Mouse (Mus musculus) 3134 (cell line): ENCODE measurements around the gene Ccl20.

Source experiments
- DNase-seq: peaks from one replicate; pipeline ENCODE4 v3.0.0-alpha.2; 2011; ENCODE audit warnings: low spot score; ENCODE audit not compliant: insufficient read length; ENCODE audit errors: extremely low read depth

The Ccl20 gene

DNA sequence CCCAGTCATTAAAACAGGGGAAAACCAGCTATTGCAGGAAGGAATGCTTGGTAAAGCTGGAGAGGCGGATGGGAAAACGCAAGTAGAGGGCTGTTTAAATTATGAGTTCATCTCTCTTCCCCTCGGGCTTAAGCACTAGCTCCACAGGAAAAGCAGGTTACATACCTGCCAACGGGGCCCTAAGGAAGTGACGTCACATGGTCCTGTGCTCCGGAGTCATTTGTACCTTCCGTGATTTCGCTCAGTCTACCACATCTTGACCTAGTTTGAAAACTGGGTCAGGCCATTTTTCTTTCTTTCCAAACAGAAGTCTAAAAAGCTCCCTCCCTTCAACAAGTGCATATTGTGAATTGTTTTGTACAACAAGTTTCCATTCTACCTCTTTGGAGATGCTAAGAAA is 21.3 kb downstream of the Ccl20 start:
- no peak for DNase-seq

DNA sequence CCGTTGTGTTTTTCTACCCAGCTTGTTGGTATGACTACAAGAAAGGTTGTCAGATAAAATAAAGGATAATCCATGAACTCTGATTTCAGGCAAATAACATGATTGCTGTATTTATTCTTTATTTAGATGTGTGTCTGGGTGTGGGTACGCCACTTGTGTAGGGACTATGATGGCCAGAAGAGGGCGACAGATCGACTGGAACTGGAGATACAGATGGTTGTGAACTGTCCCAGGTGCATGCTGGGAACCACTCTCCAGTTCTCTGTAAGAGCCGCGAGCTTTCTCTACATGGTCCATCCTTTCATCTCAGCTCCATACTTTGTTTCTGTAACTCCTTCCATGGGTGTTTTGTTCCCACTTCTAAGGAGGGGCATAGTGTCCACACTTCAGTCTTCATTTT is 22.2 kb downstream of the Ccl20 start:
- DNase-seq: no peak

DNA sequence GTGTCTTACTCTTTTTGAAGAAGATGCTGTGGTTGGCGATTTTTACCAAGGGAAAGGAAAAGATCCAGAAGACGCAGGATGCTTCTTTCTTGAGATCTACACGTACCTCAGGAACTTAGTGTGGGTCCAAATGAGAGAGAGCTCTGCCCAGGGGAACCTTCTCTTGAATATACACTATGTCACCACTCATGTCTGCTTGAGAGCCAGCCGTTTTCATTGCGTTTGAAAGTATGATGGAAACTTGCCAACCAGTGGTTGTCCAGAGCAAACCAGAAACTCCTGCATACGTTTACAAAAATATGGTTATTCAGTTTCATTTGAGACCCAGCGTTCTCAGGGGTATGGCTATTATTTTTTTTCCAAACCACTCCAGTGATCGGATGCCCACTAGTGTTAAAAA is 24.9 kb downstream of the Ccl20 start:
- DNase-seq: no peak

DNA sequence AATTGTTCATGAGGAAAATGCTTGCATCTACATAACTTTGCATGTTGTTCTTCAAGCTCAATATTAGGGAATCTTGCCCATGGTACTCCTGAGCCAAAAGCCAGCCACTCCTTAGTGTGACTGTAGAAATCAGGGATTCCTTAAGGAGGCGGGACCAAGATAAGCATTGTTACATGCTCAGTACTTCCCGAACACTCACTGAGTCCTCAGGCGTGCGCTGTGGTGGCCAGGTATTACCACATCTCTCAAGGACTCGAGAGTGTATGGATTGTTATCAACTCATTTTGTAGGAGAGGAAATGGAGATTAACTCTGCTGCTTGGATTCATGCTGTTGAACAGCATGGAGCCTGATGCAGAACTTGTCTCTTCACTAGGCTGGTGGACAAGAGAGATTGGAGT is 25.5 kb downstream of the Ccl20 start:
- DNase-seq: no peak

DNA sequence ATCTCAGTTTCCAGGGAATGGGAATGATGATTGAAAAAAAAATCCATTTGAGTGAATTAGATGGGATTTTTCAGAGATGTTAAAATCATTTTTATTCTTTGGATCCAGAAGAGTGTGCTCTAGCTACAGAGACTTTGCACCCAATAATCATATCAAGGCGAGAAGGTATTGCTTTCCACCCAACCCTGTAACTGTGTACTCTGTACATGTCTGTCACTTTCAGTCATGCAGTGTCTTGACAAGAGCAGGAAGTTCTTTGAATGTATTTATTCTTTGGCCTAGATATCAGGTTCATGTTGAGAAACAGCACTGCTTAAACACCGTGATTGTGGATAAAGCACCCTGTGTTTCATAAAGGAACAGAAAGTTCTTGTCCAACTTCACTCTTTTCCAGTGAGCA is 30.0 kb downstream of the Ccl20 start:
- no peak for DNase-seq

DNA sequence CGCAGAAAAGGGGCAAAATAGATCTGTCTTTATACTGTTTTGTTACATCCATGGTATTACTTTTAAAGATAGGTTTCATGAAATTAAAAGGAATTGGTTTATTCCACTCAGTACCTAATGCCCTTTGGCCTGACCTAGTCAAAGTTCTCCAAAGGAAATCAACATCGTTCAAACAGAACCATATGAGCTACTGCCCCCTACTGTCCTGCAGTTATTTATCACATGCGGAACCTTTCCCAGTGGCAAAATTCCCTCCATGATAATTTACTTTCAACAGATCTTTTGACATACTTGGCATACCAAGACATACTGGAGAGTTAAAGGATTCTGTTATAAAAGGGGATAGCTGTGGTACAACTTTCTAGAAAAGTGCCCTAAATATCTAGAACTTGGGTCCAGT is 33.7 kb downstream of the Ccl20 start:
- no peak for DNase-seq

DNA sequence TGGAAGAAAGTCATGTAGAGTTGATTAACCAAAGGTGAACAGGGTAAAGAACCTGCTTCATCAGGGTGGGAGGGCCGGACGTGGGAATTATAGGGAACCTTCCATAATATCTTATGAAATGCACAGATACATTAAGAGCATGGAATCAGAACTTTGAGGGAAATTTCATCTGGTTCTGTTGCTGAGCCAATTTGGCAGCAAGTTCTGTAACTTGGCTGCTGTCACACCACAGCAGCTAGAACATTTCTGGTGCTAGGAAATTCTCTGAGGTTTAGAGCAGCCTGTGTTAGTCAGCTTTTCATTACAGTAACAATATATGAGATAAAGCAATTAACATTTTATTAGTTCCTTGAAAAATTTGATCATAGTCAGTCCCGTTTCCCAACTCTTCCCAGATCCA is 36.4 kb downstream of the Ccl20 start:
- DNase-seq: no peak

DNA sequence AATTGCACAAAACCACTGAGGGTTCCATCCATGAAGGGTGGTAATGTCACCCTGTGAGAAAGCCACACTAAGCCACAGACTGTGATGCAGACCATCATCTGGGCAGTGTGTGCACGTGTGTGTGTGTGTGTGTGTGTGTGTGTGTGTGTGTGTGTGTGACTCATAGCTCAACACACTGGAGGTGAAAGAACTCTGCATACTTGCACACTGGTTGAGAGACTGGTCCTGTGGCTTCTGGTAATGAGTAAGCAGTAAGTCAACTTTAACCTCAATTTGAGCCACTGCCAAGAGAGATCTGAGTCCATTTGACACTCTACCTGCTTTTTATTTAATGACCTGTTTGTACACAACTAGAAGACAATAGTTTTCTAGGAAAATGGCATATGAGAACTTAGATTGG is 40.3 kb downstream of the Ccl20 start:
- DNase-seq: peak; percentile 4

DNA sequence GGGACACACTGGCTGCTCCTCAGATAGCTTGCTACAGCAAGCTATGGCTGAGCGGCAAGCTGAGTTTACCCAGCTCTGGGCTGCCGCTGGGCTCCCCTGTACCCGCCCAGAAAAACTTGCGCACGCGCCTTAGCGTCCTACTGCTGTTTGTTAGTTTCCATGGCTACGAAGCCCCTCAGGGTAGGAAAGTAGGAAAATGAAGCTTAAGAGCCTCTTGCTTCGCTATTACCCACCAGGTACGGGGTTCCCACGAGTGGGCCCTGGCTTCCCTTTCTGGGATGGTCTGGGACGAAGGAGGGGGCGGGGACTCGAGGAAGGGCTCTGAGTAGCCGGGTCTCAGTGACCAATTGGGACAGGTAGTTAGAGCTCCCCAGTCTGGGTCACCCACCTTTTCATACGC is 43.0 kb downstream of the Ccl20 start, which contains the start of gene Daw1:
Gene Daw1 (plus strand): TSS at position 150 of the 400 bp plus-strand sequence.
- DNase-seq: peak; percentile 10

DNA sequence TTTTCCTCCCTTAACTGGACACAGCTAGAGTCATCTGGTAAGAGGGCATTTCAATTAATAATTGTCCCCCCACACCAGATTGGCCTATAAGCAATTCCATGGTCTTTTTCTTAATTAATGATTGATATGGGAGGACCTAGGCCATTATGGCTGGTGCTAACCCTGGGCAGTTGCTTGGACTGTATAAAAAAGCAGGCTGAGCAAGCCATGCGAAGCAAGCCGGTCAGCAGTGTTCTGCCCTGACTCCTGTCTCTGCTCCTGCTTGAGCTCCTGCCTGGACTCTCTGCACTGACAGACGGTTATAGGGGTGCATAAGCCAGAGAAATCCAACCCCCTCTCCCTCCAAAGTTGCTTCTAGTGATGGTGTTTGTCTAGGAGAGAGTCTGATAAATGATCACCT is 45.1 kb downstream of the Ccl20 start:
- no peak for DNase-seq

DNA sequence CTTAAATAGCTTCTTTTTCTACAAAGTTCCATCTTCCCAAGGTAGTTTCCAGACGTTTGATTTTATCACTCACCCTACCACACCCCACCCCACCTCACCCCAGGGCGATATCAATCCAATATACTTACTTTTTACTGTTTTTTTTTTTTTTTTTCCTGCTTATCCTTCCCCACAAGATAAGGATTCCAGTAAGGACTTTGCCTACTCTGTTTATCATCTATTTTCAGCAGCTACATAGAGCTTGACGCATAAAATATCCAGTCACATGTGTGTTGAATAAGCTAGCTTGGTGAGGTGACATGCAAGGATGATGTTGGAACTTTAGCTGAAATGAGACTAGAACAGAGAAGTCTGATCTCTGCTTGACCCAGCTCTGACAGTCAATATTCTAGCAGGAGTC is 47.5 kb downstream of the Ccl20 start:
- DNase-seq: no peak
